8 mouse cellular contexts compared by ENCODE assay signal in genomic region chr13:83729331-83730009, GRCm38 (mm10).
DNase-seq lines count a peak whose midpoint lies in the region; ATAC-seq and TF ChIP-seq lines count a peak whose summit lies in the region.

No protein-coding gene starts in this region.

- H3K9me3 ChIP-seq in lung, embryonic 16.5 days (ENCODE audit: control insufficient read depth, low read length): no peaks in the 10 kb centered on the region

- peak overlapping the region; percentile 15 for H3K4me2 ChIP-seq in lung, embryonic 16.5 days (ENCODE audit: low read depth, low read length)

- 2% methylated on average over 32 of the region's 33 CpGs for WGBS in lung, embryonic 16.5 days
- WGBS in cerebellum, adult 2 months: under 1% methylated on average over 33 of the region's 33 CpGs

- H3K4me1 ChIP-seq in lung, embryonic 16.5 days (replicated peaks; ENCODE audit: control insufficient read depth, insufficient read depth, low read length): no peaks in the 10 kb centered on the region; the same call in 1 of the 2 replicates
- H3K4me1 ChIP-seq in cerebellum, adult 2 months (ENCODE audit: control insufficient read depth, insufficient read depth, low read length): no peaks in the 10 kb centered on the region

- no peak for DNase-seq in lung, adult 18-20 months
- DNase-seq in cerebellum, adult 2 months: peak; percentile 93 to 95
- peak; percentile 76 to 78 for DNase-seq in frontal cortex, postnatal 10 days (ENCODE audit: low spot score in 2 of 2)
- DNase-seq in kidney, postnatal 10 days: peak; percentile 65
- peak; percentile 58 for DNase-seq in splenic B cell, adult 2 months (ENCODE audit: low read depth, low spot score)
- DNase-seq in gastrocnemius, postnatal 14 days: no peak

- no peaks in the 10 kb centered on the region for H3K36me3 ChIP-seq in lung, embryonic 16.5 days (ENCODE audit: control insufficient read depth, insufficient read depth, low read length)
- H3K36me3 ChIP-seq in splenic B cell, adult 2 months (ENCODE audit: control insufficient read depth, insufficient read depth, low read length, poor library complexity, severe bottlenecking): no peaks in the 10 kb centered on the region

- H3K27ac ChIP-seq in lung, embryonic 16.5 days (ENCODE audit: low read length): no peak overlapping the region
- H3K27ac ChIP-seq in cerebellum, adult 2 months (ENCODE audit: insufficient read depth, low read length): peak overlapping the region; percentile 100

- intact Hi-C loops in gastrocnemius, postnatal 14 days (cut with DNase I; ENCODE audit: low total_unique reads): no loop called here

- ATAC-seq in lung, embryonic 16.5 days (ENCODE audit: low read depth): no peak
- ATAC-seq in megakaryocyte progenitor cell, adult 5-6 weeks (replicated peaks; ENCODE audit: poor library complexity): peak; percentile 18

- no peak for TF ChIP-seq CTCF in cerebellum, adult 2 months (IDR thresholded peaks at IDR 0.05; ENCODE audit: borderline replicate concordance, insufficient read depth, low read depth, low read length)

- peak; percentile 53; the same call in 1 of the 2 replicates for TF ChIP-seq POLR2A in cerebellum, adult 2 months (IDR thresholded peaks at IDR 0.05; ENCODE audit: borderline replicate concordance, insufficient read depth, low read length)

- peak overlapping the region; percentile 22 for H3K4me3 ChIP-seq in lung, embryonic 16.5 days (ENCODE audit: low read length)
- H3K4me3 ChIP-seq in cerebellum, adult 2 months (replicated peaks; ENCODE audit: insufficient read depth, low read depth, low read length): peak overlapping the region; percentile 99

- no peak overlapping the region for H3K9ac ChIP-seq in lung, embryonic 16.5 days (ENCODE audit: low read length)

- H3K27me3 ChIP-seq in lung, embryonic 16.5 days (ENCODE audit: control insufficient read depth, insufficient read depth, low read depth, low read length): peaks cover 87% of the 10 kb centered on the region
- no peaks in the 10 kb centered on the region for H3K27me3 ChIP-seq in cerebellum, adult 2 months (ENCODE audit: control insufficient read depth, insufficient read depth, low read length)
- H3K27me3 ChIP-seq in splenic B cell, adult 2 months (ENCODE audit: control insufficient read depth, insufficient read depth, low read length, poor library complexity, severe bottlenecking): peaks cover 12% of the 10 kb centered on the region

Comparison
In these comparisons a context has a peak if more than half of its experiments do, and no peak if none do; other contexts are left out.
1. DNase-seq: peak in cerebellum, adult 2 months (2 of 2), frontal cortex, postnatal 10 days (2 of 2), kidney, postnatal 10 days (single experiment) and splenic B cell, adult 2 months (single experiment); none in lung, adult 18-20 months (0 of 2) and gastrocnemius, postnatal 14 days (single experiment).